Mouse (Mus musculus) spleen, postnatal 4 days (tissue): Measurements from ENCODE around the gene Rnf138rt1.

Source experiments
- DNase-seq, 2 experiments: peaks; one replicate each; pipeline ENCODE4 v3.0.0; 2022; ENCODE audit warnings: low spot score in 2 of 2

Gene Rnf138rt1

DNA sequence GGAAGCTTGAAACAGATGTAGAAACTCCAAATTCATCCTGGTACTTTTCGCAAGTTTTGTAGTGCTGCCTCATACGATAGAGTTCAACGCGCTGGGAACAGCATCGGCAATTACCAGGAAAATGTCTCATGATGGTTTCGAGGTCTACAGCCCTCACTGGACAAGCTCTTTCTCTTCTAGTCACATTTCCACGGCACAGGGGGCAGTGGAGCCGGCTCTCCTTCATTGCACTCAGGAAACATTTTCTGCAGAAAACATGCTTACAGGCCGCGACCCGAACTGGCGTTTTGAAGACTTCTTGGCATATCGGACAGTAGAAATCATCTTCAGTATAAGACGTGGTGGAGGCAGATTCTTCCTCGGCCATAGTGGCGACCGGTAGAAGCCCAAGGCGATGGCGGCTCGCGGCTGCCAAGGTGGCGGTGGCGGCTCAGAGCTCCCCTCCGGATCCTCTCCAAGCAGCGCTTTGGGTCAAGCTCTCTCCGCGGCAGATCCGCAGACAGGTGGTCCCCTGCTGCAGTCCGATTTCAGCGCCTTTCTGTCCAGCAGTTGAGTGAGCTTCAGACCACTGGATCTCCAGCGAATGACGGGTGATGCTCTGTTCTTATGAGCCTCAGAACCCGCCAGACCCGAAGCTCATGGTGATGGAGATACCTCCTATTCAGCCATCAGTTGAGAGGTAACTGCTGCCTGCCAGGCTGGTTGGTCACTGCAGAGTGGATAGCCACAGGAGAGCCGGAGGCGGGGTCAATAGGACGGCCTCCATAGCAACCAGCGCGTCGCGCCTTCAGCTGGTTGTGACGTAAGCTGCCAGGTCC, at the start of gene Rnf138rt1:
TSS of gene Rnf138rt1 (minus strand) at position 713 of the 818 bp plus-strand sequence.
- no peak for DNase-seq

DNA sequence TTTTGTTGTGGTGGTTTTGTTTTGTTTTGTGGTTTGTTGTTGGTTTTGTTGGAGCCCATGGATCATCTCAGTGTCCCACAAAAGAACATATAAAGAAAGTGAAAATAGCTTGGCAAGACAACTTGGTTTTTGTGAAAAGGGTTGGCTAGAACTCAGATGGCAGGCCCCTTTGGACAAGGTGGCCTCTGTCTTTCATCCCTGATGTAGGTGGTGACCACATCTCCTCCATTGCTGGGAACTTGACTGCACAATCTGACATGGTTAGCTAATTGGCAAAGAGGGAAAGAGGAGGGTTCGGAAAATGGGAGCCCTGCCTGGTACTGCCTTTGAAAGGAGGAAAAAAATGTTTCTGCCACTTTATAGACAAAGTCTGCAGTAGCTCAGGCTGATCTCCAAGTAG, 46.1 kb upstream of the Rnf138rt1 start:
- DNase-seq = no peak

DNA sequence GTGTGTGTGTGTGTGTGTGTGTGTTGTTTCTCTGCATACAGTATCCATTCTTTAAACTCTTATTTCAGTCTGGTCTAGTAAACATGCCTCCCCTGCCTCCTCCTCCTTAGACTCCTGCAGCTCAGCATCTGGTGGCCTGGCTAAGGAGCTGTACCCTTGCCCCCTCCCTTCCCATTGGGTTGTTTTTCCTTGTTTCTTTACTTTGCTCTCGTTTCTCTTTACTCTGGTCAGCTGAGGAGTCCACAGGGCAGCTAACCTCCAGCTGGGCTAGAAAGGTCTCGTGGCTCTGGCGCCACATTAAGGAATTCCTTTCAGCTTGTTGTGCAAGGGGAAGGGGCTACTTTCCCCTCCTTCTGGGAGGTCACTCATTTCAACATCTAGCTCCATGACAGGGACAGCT, 5.2 kb upstream of the Rnf138rt1 start:
- DNase-seq = no peak

GRCm38 (mm10) chrX:163761435-163761828, 303 bp upstream of the Rnf138rt1 start:
- no peak for DNase-seq

GRCm38 (mm10) chrX:163745996-163746395, 15.1 kb downstream of the Rnf138rt1 start:
- DNase-seq = no peak

- no peak for DNase-seq
Observed at GRCm38 (mm10) chrX:163743896-163744295, 17.2 kb downstream of the Rnf138rt1 start.

- no peak for DNase-seq
Observed at GRCm38 (mm10) chrX:163738904-163739303, 22.2 kb downstream of the Rnf138rt1 start.

DNA sequence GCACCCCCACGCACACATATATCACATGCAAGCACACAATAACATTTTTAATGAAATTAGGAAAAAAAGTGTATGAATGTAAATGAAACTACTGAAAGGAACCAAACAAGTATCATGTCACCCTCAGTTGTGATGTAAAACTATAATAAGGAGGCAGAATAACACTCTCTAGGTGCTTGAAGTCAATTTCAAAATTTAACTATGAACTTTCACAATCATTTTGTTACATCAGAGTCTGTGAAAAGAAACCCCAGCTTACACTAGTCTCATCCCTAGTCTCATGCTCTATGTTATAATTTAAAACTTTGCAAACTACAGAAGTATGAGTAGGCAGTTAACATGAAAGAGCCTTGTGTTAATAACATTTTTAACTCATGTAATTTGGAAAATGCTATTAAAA, 27.0 kb downstream of the Rnf138rt1 start:
- DNase-seq = no peak

GRCm38 (mm10) chrX:163723630-163724029, 37.5 kb downstream of the Rnf138rt1 start:
- DNase-seq = no peak

DNA sequence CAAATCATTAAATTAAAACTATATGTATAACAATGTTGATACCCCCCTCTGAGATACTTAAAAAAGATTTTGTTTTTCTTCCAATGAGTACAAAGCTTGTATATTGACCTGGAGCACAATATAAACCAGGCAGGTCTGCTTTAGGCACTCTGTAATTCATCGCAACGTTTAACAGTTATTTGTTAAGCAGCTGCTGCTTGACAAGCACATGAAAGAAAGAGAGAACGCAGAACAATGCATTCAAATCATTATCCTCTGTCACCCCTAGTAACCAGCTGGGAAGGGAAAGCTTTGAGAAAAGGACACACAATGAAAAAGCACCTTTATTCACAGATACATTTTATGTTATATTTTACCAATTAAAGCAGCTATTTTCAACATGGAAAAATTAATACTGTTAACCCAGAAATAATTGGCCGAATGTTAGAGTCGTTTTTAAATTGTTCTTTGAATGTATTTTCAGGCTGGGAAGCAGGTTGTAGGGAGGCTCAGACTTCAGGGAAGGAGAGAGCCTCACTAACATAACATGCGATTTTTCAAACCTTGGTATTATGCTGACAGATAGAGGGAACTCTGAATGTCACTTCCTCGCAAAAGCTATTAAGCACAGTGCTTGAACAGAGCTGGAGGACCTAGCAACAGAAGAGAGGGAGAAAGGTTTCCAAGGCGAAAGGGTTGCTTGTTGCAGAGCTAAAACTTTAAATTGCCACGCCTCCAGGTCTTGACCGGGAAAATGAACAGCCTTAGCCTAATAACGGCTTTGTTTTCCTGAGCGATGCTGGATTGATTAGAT, 38.1 kb downstream of the Rnf138rt1 start:
- DNase-seq = no peak

GRCm38 (mm10) chrX:163720597-163720996, 40.5 kb downstream of the Rnf138rt1 start:
- DNase-seq = no peak
